Mouse (Mus musculus) gastrocnemius, postnatal 14 days (tissue): ENCODE measurements around the gene Vmn1r152. TPM values are rescaled to one million over a fixed set of nuclear protein-coding genes. Genes with fewer than 3 reads are reported as not detected.
"Not testable (repeated sequence)": the region's sequence is repeated elsewhere in the genome, so short reads cannot be mapped to it uniquely, and the experiment has no call there.

Experiments used
- DNase-seq: peaks from one replicate; pipeline ENCODE4 v3.0.0; 2021; ENCODE audit warnings: mixed read lengths
- intact Hi-C: fragments of 180-260 bp; cut with DNase I; formaldehyde crosslinking; loops from one replicate; pipeline ENCODE4 v1.15.1; 2025; ENCODE audit warnings: low total_unique reads
- long read RNA-seq, 2 experiments: library from polyadenylated mRNA; stranded (forward); transcript quantifications; one replicate each; pipeline ENCODE4 v2.0.0; 2021
- total RNA-seq, 2 experiments: library from RNA; stranded (reverse); gene quantifications; 2 replicates each; pipeline ENCODE4 v1.2.3; 2021

Vmn1r152 gene
- not detected for total RNA-seq
- long read RNA-seq, experiment 1 = 0 reads
- long read RNA-seq, experiment 2 = 0 reads

GRCm38 (mm10) chr7:22522667-22523066 lies at the start of gene Vmn1r152:
Gene Vmn1r152, plus strand, starts transcription at chr7:22522967.
- intact Hi-C loops = not testable (repeated sequence)

GRCm38 (mm10) chr7:22499578-22499977 lies 23.2 kb upstream of the Vmn1r152 start, which contains the start of gene Vmn1r151:
Gene Vmn1r151, minus strand, starts transcription at chr7:22499678.
- intact Hi-C loops, DNase-seq: not testable (repeated sequence)

More at GRCm38 (mm10) chr7:22522667-22523066, at the start of gene Vmn1r152:
- DNase-seq = not testable (repeated sequence)

GRCm38 (mm10) chr7:22534787-22535186 lies 12.0 kb downstream of the Vmn1r152 start, which contains the start of gene Gm8677:
Gene Gm8677, minus strand, starts transcription at chr7:22534887.
- intact Hi-C loops, DNase-seq: not testable (repeated sequence)

- intact Hi-C loops = not testable (repeated sequence)
These were observed 42.5 kb downstream of the Vmn1r152 start, which contains the start of gene Gm4201 for GRCm38 (mm10) chr7:22565243-22565642. Gene Gm4201, minus strand, starts transcription at chr7:22565343.

More at GRCm38 (mm10) chr7:22565243-22565642, 42.5 kb downstream of the Vmn1r152 start, which contains the start of gene Gm4201:
- not testable (repeated sequence) for DNase-seq

Other genes starting within 250 kb of the Vmn1r152 start
- not detected for gene Gm4187, start 193.2 kb upstream of the Vmn1r152 start, total RNA-seq
- not detected for gene Gm8660, start 151.9 kb upstream of the Vmn1r152 start, total RNA-seq
- gene Vmn1r148, start 109.4 kb upstream of the Vmn1r152 start, total RNA-seq = not detected
- not detected for gene Vmn1r149, start 84.7 kb upstream of the Vmn1r152 start, total RNA-seq
- not detected for gene Gm10665, start 58.9 kb upstream of the Vmn1r152 start, total RNA-seq
- not detected for gene Vmn1r151, start 23.3 kb upstream of the Vmn1r152 start, total RNA-seq
- not detected for gene Gm8677, start 11.9 kb downstream of the Vmn1r152 start, total RNA-seq
- not detected for gene Gm4201, start 42.4 kb downstream of the Vmn1r152 start, total RNA-seq
- not detected for gene Gm4565, start 65.2 kb downstream of the Vmn1r152 start, total RNA-seq
- gene Vmn1r155, start 135.1 kb downstream of the Vmn1r152 start, total RNA-seq = not detected
- not detected for gene Gm8693, start 169.3 kb downstream of the Vmn1r152 start, total RNA-seq
- not detected for gene Gm4567, start 196.7 kb downstream of the Vmn1r152 start, total RNA-seq
- gene Vmn1r157, start 238.7 kb downstream of the Vmn1r152 start, total RNA-seq = not detected